Mouse (Mus musculus): ENCODE results near the gene Tspan3. TPM values are rescaled to one million over a fixed set of nuclear protein-coding genes. Genes with fewer than 3 reads are reported as not detected.

The Tspan3 gene
- polyA plus RNA-seq, 1 experiment from 2014 or later = 533 TPM

DNA sequence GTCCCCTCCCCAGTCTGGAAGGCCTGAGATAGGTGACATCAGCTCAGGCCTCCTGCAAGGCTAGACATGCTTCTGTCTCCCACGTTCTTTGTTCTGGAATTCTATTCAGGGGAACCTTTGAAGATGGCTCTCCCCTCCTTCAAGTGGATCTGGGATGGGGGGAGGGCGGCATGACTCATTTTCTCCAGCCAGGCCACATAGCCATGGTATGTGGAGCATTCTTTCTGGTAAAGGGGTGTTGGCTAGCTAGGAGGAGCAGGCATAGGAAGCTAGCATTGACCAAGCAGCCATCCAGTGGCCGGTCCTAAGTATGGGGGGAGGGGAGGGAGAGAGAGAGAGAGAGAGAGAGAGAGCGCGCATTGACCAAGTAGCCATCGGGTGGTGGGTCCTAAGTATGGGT is 57.8 kb downstream of the Tspan3 start:
- Histone ChIP-seq H3K27ac (ENCODE audit: low read depth, low read length) (no peak overlapping the region), H3K4me1 (ENCODE audit: control insufficient read depth, insufficient read depth, low read length) (peaks cover under 1% of the 10 kb centered on the region; the same call in 1 of the 2 replicates), H3K9me3 (ENCODE audit: control insufficient read depth, low read length) (no peaks in the 10 kb centered on the region), H3K27me3 (ENCODE audit: control insufficient read depth, insufficient read depth, low read length) (no peaks in the 10 kb centered on the region), H3K4me2 (replicated peaks; ENCODE audit: low read depth, low read length) (no peak overlapping the region), H3K36me3 (ENCODE audit: control insufficient read depth, insufficient read depth, low read length) (no peaks in the 10 kb centered on the region), H3K9ac (ENCODE audit: low read depth, low read length) (no peak overlapping the region), H3K4me3 (ENCODE audit: low read length) (no peak overlapping the region)
- ATAC-seq (ENCODE audit: low FRiP score, low TSS enrichment) = no peak
- WGBS = 81% methylated on average over 6 of the region's 6 CpGs

DNA sequence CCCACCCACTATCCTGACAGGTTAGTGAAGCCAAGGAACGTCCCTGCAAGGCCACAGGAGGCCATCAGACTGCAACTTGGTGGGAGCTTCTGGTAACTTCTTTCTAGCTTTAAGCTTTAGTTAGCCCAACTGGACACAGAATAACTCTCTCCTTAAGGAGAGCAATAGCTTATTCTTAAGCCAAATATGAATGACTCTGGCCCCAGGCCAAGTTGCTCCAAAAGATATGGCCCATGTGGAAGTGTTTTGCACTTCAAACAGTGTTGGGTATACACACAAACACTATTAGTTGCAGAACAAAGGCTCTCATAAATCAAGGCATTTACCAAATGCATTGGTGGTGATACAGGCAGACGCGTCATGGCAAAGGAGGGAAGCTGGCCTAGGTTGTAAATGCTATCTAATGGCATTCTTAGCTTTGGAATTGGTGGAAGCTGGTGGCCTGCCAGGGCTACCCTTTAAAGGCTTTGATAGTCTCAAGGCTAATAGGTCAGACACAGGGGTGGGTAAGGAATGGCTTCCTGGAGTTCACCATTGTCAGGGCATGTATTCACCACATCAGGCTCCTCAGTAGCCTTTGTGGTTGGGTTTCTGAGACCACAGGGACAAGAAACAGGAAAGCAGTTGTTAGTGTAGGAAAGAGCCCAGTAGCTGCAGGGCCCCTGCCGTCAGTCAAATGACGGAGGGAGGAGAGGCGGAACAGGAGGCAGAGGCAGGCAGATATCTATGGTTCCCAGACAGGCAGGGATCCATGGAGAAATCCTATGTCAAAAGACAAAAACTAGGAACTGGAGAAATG is 58.8 kb downstream of the Tspan3 start:
- H3K36me3 ChIP-seq (ENCODE audit: control insufficient read depth, insufficient read depth, low read length) = no peaks in the 10 kb centered on the region
- no peak overlapping the region for H3K27ac ChIP-seq (ENCODE audit: low read depth, low read length)
- H3K27me3 ChIP-seq (ENCODE audit: control insufficient read depth, insufficient read depth, low read length) = no peaks in the 10 kb centered on the region
- WGBS = 71% methylated on average over 6 of the region's 6 CpGs
- no peak overlapping the region for H3K4me2 ChIP-seq (replicated peaks; ENCODE audit: low read depth, low read length)
- no peaks in the 10 kb centered on the region for H3K9me3 ChIP-seq (ENCODE audit: control insufficient read depth, low read length)
- ATAC-seq (ENCODE audit: low FRiP score, low TSS enrichment) = no peak
- no peaks in the 10 kb centered on the region; the same call in 1 of the 2 replicates for H3K4me1 ChIP-seq (ENCODE audit: control insufficient read depth, insufficient read depth, low read length)
- no peak overlapping the region for H3K4me3 ChIP-seq (ENCODE audit: low read length)
- no peak overlapping the region for H3K9ac ChIP-seq (ENCODE audit: low read depth, low read length)

DNA sequence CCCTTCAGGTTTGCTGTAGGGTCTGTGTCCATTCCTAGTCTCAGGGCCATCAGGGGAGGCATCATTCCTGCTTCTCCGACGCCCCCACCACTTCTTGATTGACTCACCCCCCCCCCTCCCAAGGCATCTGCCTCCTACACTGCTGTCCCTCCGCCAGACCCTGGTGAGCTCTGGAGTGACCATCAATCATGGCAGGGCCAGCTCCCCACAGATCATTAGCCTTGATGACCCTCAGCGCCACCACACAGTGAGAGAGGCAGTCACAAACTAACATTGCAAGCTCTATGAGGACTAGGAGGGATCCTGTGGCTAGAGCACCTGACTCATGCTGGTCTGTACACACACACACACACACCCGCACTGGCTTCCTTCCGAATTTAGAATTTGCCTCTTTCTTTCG is 60.4 kb downstream of the Tspan3 start:
- H3K4me2 ChIP-seq (replicated peaks; ENCODE audit: low read depth, low read length) = no peak overlapping the region
- H3K9ac ChIP-seq (ENCODE audit: low read depth, low read length) = no peak overlapping the region
- H3K36me3 ChIP-seq (ENCODE audit: control insufficient read depth, insufficient read depth, low read length) = no peaks in the 10 kb centered on the region
- H3K4me3 ChIP-seq (ENCODE audit: low read length) = no peak overlapping the region
- no peaks in the 10 kb centered on the region for H3K9me3 ChIP-seq (ENCODE audit: control insufficient read depth, low read length)
- ATAC-seq (ENCODE audit: low FRiP score, low TSS enrichment) = peak; percentile 85
- WGBS = 21% methylated on average over 7 of the region's 7 CpGs
- no peak overlapping the region for H3K27ac ChIP-seq (ENCODE audit: low read depth, low read length)
- H3K4me1 ChIP-seq (ENCODE audit: control insufficient read depth, insufficient read depth, low read length) = no peaks in the 10 kb centered on the region; the same call in 1 of the 2 replicates
- H3K27me3 ChIP-seq (ENCODE audit: control insufficient read depth, insufficient read depth, low read length) = no peaks in the 10 kb centered on the region

DNA sequence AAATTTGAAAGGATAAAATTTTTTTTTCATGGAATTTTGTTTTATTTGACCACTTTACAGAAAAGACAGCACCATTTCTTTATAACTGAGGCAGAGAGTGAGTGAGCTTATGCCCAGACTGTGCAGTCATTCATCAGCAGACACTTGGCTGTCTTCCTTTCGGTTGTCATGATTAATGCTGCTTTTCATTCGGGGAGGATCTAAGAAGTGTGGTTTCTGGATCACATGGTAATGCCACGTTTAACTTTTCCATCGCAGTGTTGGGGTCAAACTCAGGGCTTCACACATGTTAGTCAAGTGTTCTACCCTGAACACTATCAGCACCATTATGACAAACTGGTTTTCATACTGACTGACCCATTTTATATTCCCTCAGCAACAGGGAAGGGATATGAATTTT is 64.3 kb downstream of the Tspan3 start:
- Histone ChIP-seq H3K9ac (ENCODE audit: low read depth, low read length) (no peak overlapping the region), H3K4me3 (ENCODE audit: low read length) (no peak overlapping the region), H3K9me3 (ENCODE audit: control insufficient read depth, low read length) (no peaks in the 10 kb centered on the region), H3K4me1 (ENCODE audit: control insufficient read depth, insufficient read depth, low read length) (no peaks in the 10 kb centered on the region; the same call in 1 of the 2 replicates), H3K27ac (ENCODE audit: low read depth, low read length) (no peak overlapping the region), H3K4me2 (replicated peaks; ENCODE audit: low read depth, low read length) (no peak overlapping the region), H3K27me3 (ENCODE audit: control insufficient read depth, insufficient read depth, low read length) (no peaks in the 10 kb centered on the region), H3K36me3 (ENCODE audit: control insufficient read depth, insufficient read depth, low read length) (no peaks in the 10 kb centered on the region)
- no peak for ATAC-seq (ENCODE audit: low FRiP score, low TSS enrichment)
- 28% methylated on average over 4 of the region's 4 CpGs for WGBS

DNA sequence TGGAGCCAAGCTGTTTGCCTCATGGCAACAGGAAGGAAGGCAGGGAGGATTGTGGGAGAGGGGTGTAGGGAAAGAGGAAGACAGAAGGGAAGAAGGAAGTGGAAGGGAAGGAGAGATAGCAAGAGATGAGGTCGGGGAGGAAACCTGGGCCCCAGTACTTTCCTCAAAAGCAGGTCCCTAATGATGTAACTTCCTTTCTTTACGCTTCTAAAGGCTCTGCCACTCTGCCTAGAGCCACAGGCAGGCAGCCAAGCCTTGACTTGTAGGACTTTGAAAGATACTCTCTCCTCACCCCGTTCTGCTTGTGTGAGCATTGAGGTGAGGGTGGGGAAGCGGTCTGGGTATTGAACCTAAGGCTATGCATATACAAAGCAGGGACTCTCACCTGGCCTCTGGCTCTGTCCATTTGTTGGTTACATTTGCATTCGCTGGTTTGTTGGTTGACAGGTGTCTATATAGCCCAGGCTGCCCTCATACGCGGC is 65.2 kb downstream of the Tspan3 start:
- H3K36me3 ChIP-seq (ENCODE audit: control insufficient read depth, insufficient read depth, low read length) = no peaks in the 10 kb centered on the region
- H3K9me3 ChIP-seq (ENCODE audit: control insufficient read depth, low read length) = no peaks in the 10 kb centered on the region
- H3K4me2 ChIP-seq (replicated peaks; ENCODE audit: low read depth, low read length) = no peak overlapping the region
- no peak for ATAC-seq (ENCODE audit: low FRiP score, low TSS enrichment)
- H3K27me3 ChIP-seq (ENCODE audit: control insufficient read depth, insufficient read depth, low read length) = no peaks in the 10 kb centered on the region
- H3K9ac ChIP-seq (ENCODE audit: low read depth, low read length) = no peak overlapping the region
- H3K4me1 ChIP-seq (ENCODE audit: control insufficient read depth, insufficient read depth, low read length) = no peaks in the 10 kb centered on the region; the same call in 1 of the 2 replicates
- H3K4me3 ChIP-seq (ENCODE audit: low read length) = no peak overlapping the region
- WGBS = 94% methylated on average over 7 of the region's 7 CpGs
- no peak overlapping the region for H3K27ac ChIP-seq (ENCODE audit: low read depth, low read length)

DNA sequence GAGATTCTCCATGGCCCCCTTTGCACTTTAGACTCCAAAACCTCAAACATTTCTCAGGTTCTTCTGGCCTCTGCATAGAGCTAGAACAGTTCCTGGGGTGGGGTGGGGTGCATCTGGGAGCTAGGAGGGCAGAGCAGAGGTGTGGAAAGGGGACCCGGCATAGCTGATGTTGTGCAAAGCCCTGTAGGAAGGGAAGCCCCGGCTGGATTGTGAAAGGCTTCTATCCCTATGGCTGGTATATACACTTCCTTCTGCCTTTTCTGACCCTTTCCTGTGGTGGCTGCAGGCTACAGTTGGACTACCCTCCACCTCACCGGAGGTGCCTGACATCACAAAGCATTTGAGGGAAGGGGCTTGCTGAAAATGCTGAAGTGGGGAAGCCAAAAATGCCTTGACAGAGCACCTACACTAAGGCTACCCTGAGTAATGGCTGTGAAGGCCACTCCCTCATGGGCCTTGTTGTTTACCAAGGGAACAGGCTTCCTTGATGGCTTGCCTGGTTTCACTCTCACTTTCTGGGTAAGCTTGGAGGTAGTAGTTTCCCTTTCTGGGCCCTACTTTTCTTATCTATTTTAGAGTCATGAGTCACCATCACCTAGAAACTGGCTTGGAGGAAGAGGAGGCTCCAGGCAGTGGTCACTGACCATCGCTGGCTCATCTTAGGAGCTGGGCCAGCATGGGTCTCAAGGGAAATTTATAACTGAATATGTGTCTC is 67.5 kb downstream of the Tspan3 start:
- Histone ChIP-seq H3K27ac (ENCODE audit: low read depth, low read length) (no peak overlapping the region), H3K36me3 (ENCODE audit: control insufficient read depth, insufficient read depth, low read length) (no peaks in the 10 kb centered on the region), H3K4me2 (replicated peaks; ENCODE audit: low read depth, low read length) (no peak overlapping the region), H3K4me3 (ENCODE audit: low read length) (no peak overlapping the region), H3K9me3 (ENCODE audit: control insufficient read depth, low read length) (no peaks in the 10 kb centered on the region), H3K4me1 (ENCODE audit: control insufficient read depth, insufficient read depth, low read length) (no peaks in the 10 kb centered on the region), H3K27me3 (ENCODE audit: control insufficient read depth, insufficient read depth, low read length) (no peaks in the 10 kb centered on the region), H3K9ac (ENCODE audit: low read depth, low read length) (no peak overlapping the region)
- WGBS = 84% methylated on average over 4 of the region's 4 CpGs
- no peak for ATAC-seq (ENCODE audit: low FRiP score, low TSS enrichment)

DNA sequence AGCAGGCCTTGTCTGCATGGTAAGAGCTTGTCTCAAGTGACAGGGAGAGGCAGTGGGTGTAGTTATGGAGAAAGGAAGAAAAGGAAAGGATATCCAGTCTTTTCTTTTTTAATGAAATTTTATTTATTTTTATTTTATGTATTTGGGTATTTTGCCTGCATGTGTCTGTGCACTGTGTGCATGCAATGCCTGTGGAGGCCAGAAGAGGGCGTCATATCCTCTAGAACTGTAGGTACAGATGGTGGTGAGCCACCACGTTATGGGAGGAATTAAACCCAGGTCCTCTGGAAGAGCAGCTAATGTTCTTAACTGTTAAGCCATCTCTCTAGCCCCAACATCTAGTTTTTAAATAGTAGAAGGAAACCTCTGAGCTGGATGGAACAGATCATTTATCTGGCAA is 73.2 kb downstream of the Tspan3 start:
- WGBS = 52% methylated on average over 2 of the region's 2 CpGs
- Histone ChIP-seq H3K9ac (ENCODE audit: low read depth, low read length) (no peak overlapping the region), H3K4me1 (ENCODE audit: control insufficient read depth, insufficient read depth, low read length) (peaks cover 4% of the 10 kb centered on the region; the same call in 1 of the 2 replicates), H3K4me2 (replicated peaks; ENCODE audit: low read depth, low read length) (no peak overlapping the region), H3K9me3 (ENCODE audit: control insufficient read depth, low read length) (no peaks in the 10 kb centered on the region), H3K36me3 (ENCODE audit: control insufficient read depth, insufficient read depth, low read length) (no peaks in the 10 kb centered on the region), H3K27ac (ENCODE audit: low read depth, low read length) (no peak overlapping the region), H3K27me3 (ENCODE audit: control insufficient read depth, insufficient read depth, low read length) (no peaks in the 10 kb centered on the region), H3K4me3 (ENCODE audit: low read length) (no peak overlapping the region)
- no peak for ATAC-seq (ENCODE audit: low FRiP score, low TSS enrichment)

DNA sequence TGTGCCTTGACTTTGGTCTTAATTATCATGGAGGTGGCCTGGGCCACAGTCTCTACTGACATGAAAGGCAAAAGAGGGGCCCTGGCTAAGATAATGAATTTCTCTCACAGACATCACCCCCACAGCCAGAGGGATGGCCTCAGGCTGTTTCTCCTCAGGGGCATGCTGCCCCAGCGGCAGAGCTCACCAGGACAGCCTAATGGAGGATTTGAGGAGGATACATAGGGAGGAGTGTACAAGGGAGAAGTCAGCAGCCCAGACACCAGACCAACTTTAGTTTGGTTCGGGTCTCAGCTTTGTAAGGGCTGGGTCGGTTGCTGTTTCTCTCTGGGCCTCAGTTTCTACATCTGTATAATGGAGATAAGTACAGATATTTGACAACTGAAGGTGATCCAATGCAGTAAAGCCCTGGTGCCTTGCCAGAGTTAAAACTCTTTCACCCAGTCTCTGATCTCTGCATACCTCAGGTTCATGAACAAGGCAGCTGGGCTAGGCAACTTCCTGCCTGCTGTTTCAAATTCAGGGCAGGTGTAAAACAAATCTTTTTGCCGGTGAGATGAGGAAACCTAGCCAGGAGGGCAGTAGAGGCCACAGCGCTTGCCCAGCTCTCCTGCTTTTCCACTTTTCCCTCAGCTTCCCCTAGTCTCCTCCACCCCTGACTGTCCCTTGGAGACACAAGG is 74.6 kb downstream of the Tspan3 start:
- Histone ChIP-seq H3K9ac (ENCODE audit: low read depth, low read length) (no peak overlapping the region), H3K4me2 (replicated peaks; ENCODE audit: low read depth, low read length) (0 out of 2 replicates have a peak overlapping the region, but pooled peaks have one; percentile 2), H3K9me3 (ENCODE audit: control insufficient read depth, low read length) (no peaks in the 10 kb centered on the region), H3K4me3 (ENCODE audit: low read length) (no peak overlapping the region), H3K4me1 (ENCODE audit: control insufficient read depth, insufficient read depth, low read length) (peaks cover 4% of the 10 kb centered on the region; the same call in 1 of the 2 replicates), H3K36me3 (ENCODE audit: control insufficient read depth, insufficient read depth, low read length) (no peaks in the 10 kb centered on the region), H3K27me3 (ENCODE audit: control insufficient read depth, insufficient read depth, low read length) (no peaks in the 10 kb centered on the region), H3K27ac (ENCODE audit: low read depth, low read length) (no peak overlapping the region)
- WGBS = 66% methylated on average over 5 of the region's 5 CpGs
- no peak for ATAC-seq (ENCODE audit: low FRiP score, low TSS enrichment)

All from kidney, embryonic 14.5 days (tissue).